Mouse (Mus musculus) lung, postnatal 0 days (tissue): ENCODE measurements at regions not wholly inside any gene's neighbourhood (a gene's known extent, or its start where the extent isn't known, plus 50 kb on each side); places are given as distances from the start of the nearest gene placed in this dataset.

Experiments used
- ATAC-seq: fragments of 200-750 bp; cut with Nextera tagmentation; 2 replicates; pipeline ENCODE4 v1.8.0; 2017; ENCODE audit warnings: moderate library complexity
- DNase-seq: peaks from one replicate; pipeline ENCODE4 v3.0.0-alpha.2; 2016; ENCODE audit warnings: low spot score
- H3K27ac ChIP-seq: fragments of 300-500 bp; sonication (generic); 2 replicates; pipeline ENCODE4 v1.5.1; 2014; ENCODE audit warnings: antibody characterized with exemption, mild to moderate bottlenecking, low read length, mixed read lengths
- H3K27me3 ChIP-seq: fragments of 300-500 bp; sonication (generic); replicated peaks from 2 replicates; pipeline ENCODE4 v1.6.1; 2014; ENCODE audit warnings: low read length, mixed read lengths; ENCODE audit not compliant: insufficient read depth
- H3K36me3 ChIP-seq: fragments of 300-500 bp; sonication (generic); 2 replicates; pipeline ENCODE4 v1.6.1; 2014; ENCODE audit warnings: low read length, mixed read lengths; ENCODE audit not compliant: insufficient read depth
- H3K4me1 ChIP-seq: fragments of 300-500 bp; sonication (generic); 2 replicates; pipeline ENCODE4 v1.6.1; 2014; ENCODE audit warnings: antibody characterized with exemption, low read depth, low read length, mixed read lengths; ENCODE audit not compliant: insufficient read depth
- H3K4me2 ChIP-seq: fragments of 300-500 bp; sonication (generic); replicated peaks from 2 replicates; pipeline ENCODE4 v1.6.1; 2014; ENCODE audit warnings: low read depth, mild to moderate bottlenecking, low read length, moderate library complexity, mixed read lengths
- H3K4me3 ChIP-seq: fragments of 300-500 bp; sonication (generic); 2 replicates; pipeline ENCODE4 v1.5.1; 2014; ENCODE audit warnings: low read depth, low read length
- H3K9ac ChIP-seq: fragments of 300-500 bp; sonication (generic); replicated peaks from 2 replicates; pipeline ENCODE4 v1.6.1; 2014; ENCODE audit warnings: low read depth, mild to moderate bottlenecking
- H3K9me3 ChIP-seq: fragments of 300-500 bp; sonication (generic); 2 replicates; pipeline ENCODE4 v1.6.1; 2016; ENCODE audit warnings: low read length, mixed read lengths
- CTCF ChIP-seq: IDR thresholded peaks from 2 replicates; pipeline ENCODE4 v1.5.1; 2016; ENCODE audit warnings: antibody characterized with exemption, mild to moderate bottlenecking
- EP300 ChIP-seq: IDR thresholded peaks from 2 replicates; pipeline ENCODE4 v1.6.1; 2016; ENCODE audit warnings: antibody characterized with exemption, mild to moderate bottlenecking, control low read depth
- WGBS: fragments of 180-500 bp; shearing (Covaris S2); extraction: QIAGEN DNeasy Blood & Tissue Kit; methylation state at CpG from one replicate; pipeline ENCODE4 v1.1.7; 2014; 5-methylcytosine and 5-hydroxymethylcytosine counted together

- Histone ChIP-seq H3K4me2 (no peak overlapping the region), H3K9ac (no peak overlapping the region), H3K27me3 (no peaks in the 10 kb centered on the region), H3K4me1 (no peaks in the 10 kb centered on the region), H3K9me3 (no peaks in the 10 kb centered on the region), H3K4me3 (no peak overlapping the region), H3K36me3 (no peaks in the 10 kb centered on the region), H3K27ac (no peak overlapping the region)
- DNase-seq (no peak), ATAC-seq (peak; percentile 32; the same call in 1 of the 2 replicates)
- WGBS, result 42% methylated on average over 8 of the region's 8 CpGs
- TF ChIP-seq CTCF (no peak), EP300 (no peak)
Observed at GRCm38 (mm10) chr1:186507956-186508355, 197.8 kb downstream of the Tgfb2 start.

- Histone ChIP-seq H3K4me2 (no peak overlapping the region), H3K36me3 (no peaks in the 10 kb centered on the region), H3K27ac (no peak overlapping the region), H3K9me3 (no peaks in the 10 kb centered on the region), H3K9ac (no peak overlapping the region), H3K4me1 (no peaks in the 10 kb centered on the region), H3K27me3 (no peaks in the 10 kb centered on the region), H3K4me3 (no peak overlapping the region)
- ATAC-seq, result no peak
- whole genome bisulfite sequencing, result 85% methylated on average over 7 of the region's 7 CpGs
- no peak for DNase-seq
- no peak for TF ChIP-seq CTCF
- TF ChIP-seq EP300, result no peak
Observed at GRCm38 (mm10) chr1:186506517-186506916, 199.3 kb downstream of the Tgfb2 start.

DNA sequence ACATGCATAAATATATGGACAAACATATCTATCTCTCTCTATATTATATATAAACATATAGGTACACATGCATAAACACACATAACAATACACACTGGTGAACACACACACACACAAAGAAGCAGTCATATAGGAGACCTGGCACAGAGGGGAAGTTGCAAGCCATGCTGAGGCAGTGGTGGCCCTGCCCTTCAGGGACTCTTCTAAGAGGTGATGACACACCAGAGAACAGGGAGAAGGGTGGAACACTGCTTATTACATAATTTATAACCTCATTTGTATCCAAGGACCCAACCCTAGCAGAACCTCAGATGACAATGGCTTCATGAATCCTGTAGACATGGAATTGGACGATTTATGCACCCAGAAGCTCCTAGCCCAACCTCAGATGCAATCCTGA lies 199.9 kb downstream of the Tgfb2 start:
- ATAC-seq (no peak), DNase-seq (no peak)
- no peaks in the 10 kb centered on the region for H3K4me1 ChIP-seq
- H3K4me2 ChIP-seq, result no peak overlapping the region
- no peak for TF ChIP-seq CTCF
- no peak for TF ChIP-seq EP300
- H3K36me3 ChIP-seq, result no peaks in the 10 kb centered on the region
- H3K27me3 ChIP-seq, result no peaks in the 10 kb centered on the region
- 55% methylated on average over 1 of the region's 1 CpGs for WGBS
- no peak overlapping the region for H3K27ac ChIP-seq
- H3K9ac ChIP-seq, result no peak overlapping the region
- no peak overlapping the region for H3K4me3 ChIP-seq
- H3K9me3 ChIP-seq, result no peaks in the 10 kb centered on the region

GRCm38 (mm10) chr1:186505051-186505711 lies 200.6 kb downstream of the Tgfb2 start:
- Histone ChIP-seq H3K4me1 (no peaks in the 10 kb centered on the region), H3K9ac (no peak overlapping the region), H3K27ac (no peak overlapping the region), H3K4me2 (no peak overlapping the region), H3K4me3 (no peak overlapping the region), H3K9me3 (no peaks in the 10 kb centered on the region), H3K36me3 (no peaks in the 10 kb centered on the region), H3K27me3 (no peaks in the 10 kb centered on the region)
- ATAC-seq (no peak), DNase-seq (no peak)
- TF ChIP-seq EP300 (no peak), CTCF (no peak)
- WGBS, result 88% methylated on average over 6 of the region's 6 CpGs

GRCm38 (mm10) chr1:186501726-186502125 lies 204.1 kb downstream of the Tgfb2 start:
- TF ChIP-seq CTCF, result no peak
- TF ChIP-seq EP300, result no peak
- ATAC-seq (no peak), DNase-seq (no peak)
- H3K4me3 ChIP-seq, result no peak overlapping the region
- 91% methylated on average over 1 of the region's 1 CpGs for WGBS
- no peak overlapping the region for H3K4me2 ChIP-seq
- H3K36me3 ChIP-seq, result no peaks in the 10 kb centered on the region
- H3K9ac ChIP-seq, result no peak overlapping the region
- H3K27me3 ChIP-seq, result no peaks in the 10 kb centered on the region
- no peaks in the 10 kb centered on the region for H3K4me1 ChIP-seq
- no peak overlapping the region for H3K27ac ChIP-seq
- no peaks in the 10 kb centered on the region for H3K9me3 ChIP-seq

DNA sequence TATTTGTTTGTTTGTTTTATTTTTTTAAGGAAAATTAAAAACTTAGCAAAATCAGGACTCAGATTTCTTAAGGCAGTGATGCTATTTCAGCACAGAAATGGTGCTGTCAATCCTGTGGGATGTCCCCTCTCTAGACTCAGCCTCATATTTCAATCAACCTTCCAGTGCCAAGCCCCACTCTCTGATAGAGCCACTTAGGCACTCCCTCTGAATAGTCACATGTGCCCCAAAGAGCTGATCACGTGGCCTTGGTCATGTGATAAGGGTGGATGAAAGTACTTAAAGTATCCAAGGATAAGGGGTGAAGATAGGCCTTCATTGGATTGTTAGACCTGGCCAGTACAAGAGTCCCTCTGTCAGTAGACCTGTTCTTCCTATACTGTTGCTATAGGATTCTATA lies 207.9 kb downstream of the Tgfb2 start:
- DNase-seq (no peak), ATAC-seq (no peak)
- Histone ChIP-seq H3K27ac (no peak overlapping the region), H3K27me3 (no peaks in the 10 kb centered on the region), H3K4me1 (no peaks in the 10 kb centered on the region), H3K36me3 (no peaks in the 10 kb centered on the region), H3K9ac (no peak overlapping the region), H3K4me2 (no peak overlapping the region), H3K9me3 (no peaks in the 10 kb centered on the region), H3K4me3 (no peak overlapping the region)
- WGBS, result 48% methylated on average over 1 of the region's 1 CpGs
- TF ChIP-seq CTCF (no peak), EP300 (no peak)

DNA sequence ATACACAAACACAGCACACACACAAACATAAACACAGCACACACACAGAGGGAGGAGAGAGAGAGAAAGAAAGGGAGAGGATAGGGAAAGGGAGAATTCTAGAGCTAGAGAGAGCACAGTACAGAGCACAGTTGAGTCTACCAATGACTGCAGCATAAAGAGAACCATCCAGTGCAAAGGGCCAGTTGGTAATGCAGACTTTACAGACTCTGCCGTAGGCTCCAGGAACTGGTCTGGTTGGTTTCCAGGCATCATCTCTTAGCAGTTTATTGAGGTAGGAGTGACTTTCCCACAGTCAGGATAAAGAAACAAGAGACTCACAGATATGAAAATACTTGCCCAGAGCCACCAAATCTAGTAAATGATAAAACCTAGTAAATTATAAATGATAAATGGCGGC lies 208.5 kb downstream of the Tgfb2 start:
- Histone ChIP-seq H3K4me1 (no peaks in the 10 kb centered on the region), H3K36me3 (no peaks in the 10 kb centered on the region), H3K27me3 (no peaks in the 10 kb centered on the region), H3K9me3 (no peaks in the 10 kb centered on the region), H3K4me2 (no peak overlapping the region), H3K4me3 (no peak overlapping the region), H3K9ac (no peak overlapping the region), H3K27ac (no peak overlapping the region)
- WGBS, result 69% methylated on average over 2 of the region's 2 CpGs
- DNase-seq (no peak), ATAC-seq (no peak)
- TF ChIP-seq CTCF, result no peak
- no peak for TF ChIP-seq EP300
